Mouse (Mus musculus) midbrain, postnatal 0 days (tissue): Measurements from ENCODE around the gene Rin2. TPM values are rescaled to one million over a fixed set of nuclear protein-coding genes. Genes with fewer than 3 reads are reported as not detected.

Experiments
- ATAC-seq: fragments of 200-750 bp; cut with Nextera tagmentation; 2 replicates; pipeline ENCODE4 v1.8.0; 2017; ENCODE audit warnings: moderate number of reproducible peaks, mild to moderate bottlenecking, moderate TSS enrichment, moderate library complexity; ENCODE audit not compliant: low FRiP score
- DNase-seq: peaks from one replicate; pipeline ENCODE4 v3.0.0-alpha.2; 2015; ENCODE audit warnings: low spot score
- H3K27ac ChIP-seq: fragments of 300-500 bp; sonication (generic); 2 replicates; pipeline ENCODE4 v1.5.1; 2014; ENCODE audit warnings: low read depth, mild to moderate bottlenecking, low read length, mixed read lengths
- H3K27me3 ChIP-seq: fragments of 300-500 bp; sonication (generic); 2 replicates; pipeline ENCODE4 v1.6.1; 2014; ENCODE audit warnings: low read length, control low read depth, mixed read lengths; ENCODE audit not compliant: insufficient read depth
- H3K36me3 ChIP-seq: fragments of 300-500 bp; sonication (generic); 2 replicates; pipeline ENCODE4 v1.6.1; 2014; ENCODE audit warnings: low read length, control low read depth, mixed read lengths; ENCODE audit not compliant: insufficient read depth
- H3K4me1 ChIP-seq: fragments of 300-500 bp; sonication (generic); 2 replicates; pipeline ENCODE4 v1.6.1; 2014; ENCODE audit warnings: mild to moderate bottlenecking, control low read depth, antibody characterized with exemption, low read length, mixed read lengths; ENCODE audit not compliant: insufficient read depth
- H3K4me2 ChIP-seq: fragments of 300-500 bp; sonication (generic); 2 replicates; pipeline ENCODE4 v1.6.1; 2014; ENCODE audit warnings: low read depth, mild to moderate bottlenecking, low read length, mixed read lengths; ENCODE audit not compliant: poor library complexity, severe bottlenecking
- H3K4me3 ChIP-seq: fragments of 300-500 bp; sonication (generic); 2 replicates; pipeline ENCODE4 v1.5.1; 2014; ENCODE audit warnings: low read depth, mild to moderate bottlenecking, low read length, moderate library complexity
- H3K9ac ChIP-seq: fragments of 300-500 bp; sonication (generic); replicated peaks from 2 replicates; pipeline ENCODE4 v1.6.1; 2014; ENCODE audit warnings: mild to moderate bottlenecking, low read length, moderate library complexity, mixed read lengths; ENCODE audit not compliant: poor library complexity, severe bottlenecking
- H3K9me3 ChIP-seq: fragments of 300-500 bp; sonication (generic); 2 replicates; pipeline ENCODE4 v1.6.1; 2016; ENCODE audit warnings: low read length, control low read depth
- CTCF ChIP-seq: IDR thresholded peaks from 2 replicates; pipeline ENCODE4 v1.5.1; 2016; ENCODE audit warnings: antibody characterized with exemption, mild to moderate bottlenecking
- WGBS: fragments of 180-500 bp; shearing (Covaris S2); extraction: QIAGEN DNeasy Blood & Tissue Kit; methylation state at CpG from one replicate; pipeline ENCODE4 v1.1.7; 2014; 5-methylcytosine and 5-hydroxymethylcytosine counted together
- polyA plus RNA-seq: library from polyadenylated mRNA; unstranded; fragments of >200 nt; fragmentation: Nextera tagmentation; extraction: Ambion mirVana; gene quantifications from 2 replicates; pipeline ENCODE4 v1.2.1, GENCODE M21; 2015
- total RNA-seq: library from RNA; depleted of rRNA; stranded (reverse); fragments of >200 nt; gene quantifications from 2 replicates; pipeline ENCODE4 v1.2.3, GENCODE M21; 2014

The Rin2 gene
- total and polyA plus RNA-seq, 2 experiments from 2014 or later, result 10.5 to 18.0 TPM

- ATAC-seq (no peak), DNase-seq (no peak)
- Histone ChIP-seq H3K27me3 (no peaks in the 10 kb centered on the region), H3K9ac (no peak overlapping the region), H3K4me2 (no peak overlapping the region), H3K4me1 (no peaks in the 10 kb centered on the region), H3K27ac (no peak overlapping the region), H3K4me3 (no peak overlapping the region), H3K9me3 (no peaks in the 10 kb centered on the region), H3K36me3 (no peaks in the 10 kb centered on the region)
- 83% methylated on average over 2 of the region's 2 CpGs for WGBS
- TF ChIP-seq CTCF, result no peak
Observed at GRCm38 (mm10) chr2:145680141-145680540, 5.1 kb downstream of the Rin2 start.

- Histone ChIP-seq H3K9me3 (no peaks in the 10 kb centered on the region), H3K27me3 (no peaks in the 10 kb centered on the region), H3K4me1 (no peaks in the 10 kb centered on the region), H3K9ac (no peak overlapping the region), H3K36me3 (no peaks in the 10 kb centered on the region), H3K4me2 (no peak overlapping the region), H3K27ac (no peak overlapping the region), H3K4me3 (no peak overlapping the region)
- DNase-seq, result no peak
- ATAC-seq, result no peak
- WGBS, result 90% methylated on average over 9 of the region's 9 CpGs
- no peak for TF ChIP-seq CTCF
Observed at GRCm38 (mm10) chr2:145680762-145681161, 5.7 kb downstream of the Rin2 start.

GRCm38 (mm10) chr2:145681626-145682025 is 6.6 kb downstream of the Rin2 start:
- no peaks in the 10 kb centered on the region for H3K36me3 ChIP-seq
- WGBS, result 83% methylated on average over 4 of the region's 4 CpGs
- H3K9me3 ChIP-seq, result no peaks in the 10 kb centered on the region
- no peak overlapping the region for H3K27ac ChIP-seq
- H3K27me3 ChIP-seq, result no peaks in the 10 kb centered on the region
- H3K4me2 ChIP-seq, result no peak overlapping the region
- ATAC-seq, result no peak
- DNase-seq, result no peak
- H3K9ac ChIP-seq, result no peak overlapping the region
- no peaks in the 10 kb centered on the region for H3K4me1 ChIP-seq
- TF ChIP-seq CTCF, result no peak
- no peak overlapping the region for H3K4me3 ChIP-seq

GRCm38 (mm10) chr2:145682924-145683323 is 7.9 kb downstream of the Rin2 start:
- H3K4me3 ChIP-seq, result no peak overlapping the region
- H3K4me1 ChIP-seq, result no peaks in the 10 kb centered on the region
- no peak for TF ChIP-seq CTCF
- no peaks in the 10 kb centered on the region for H3K36me3 ChIP-seq
- H3K9me3 ChIP-seq, result no peaks in the 10 kb centered on the region
- no peak overlapping the region for H3K4me2 ChIP-seq
- ATAC-seq, result no peak
- no peak for DNase-seq
- H3K9ac ChIP-seq, result no peak overlapping the region
- no peak overlapping the region for H3K27ac ChIP-seq
- no peaks in the 10 kb centered on the region for H3K27me3 ChIP-seq
- WGBS, result 78% methylated on average over 3 of the region's 3 CpGs

GRCm38 (mm10) chr2:145683536-145683935 is 8.5 kb downstream of the Rin2 start:
- WGBS, result 73% methylated on average over 3 of the region's 3 CpGs
- Histone ChIP-seq H3K4me3 (no peak overlapping the region), H3K27me3 (no peaks in the 10 kb centered on the region), H3K4me2 (no peak overlapping the region), H3K4me1 (no peaks in the 10 kb centered on the region), H3K9ac (no peak overlapping the region), H3K9me3 (no peaks in the 10 kb centered on the region), H3K36me3 (no peaks in the 10 kb centered on the region), H3K27ac (no peak overlapping the region)
- TF ChIP-seq CTCF, result no peak
- DNase-seq, result peak; percentile 43
- ATAC-seq, result no peak

GRCm38 (mm10) chr2:145684151-145684550 is 9.1 kb downstream of the Rin2 start:
- no peak for TF ChIP-seq CTCF
- no peak overlapping the region for H3K4me3 ChIP-seq
- DNase-seq, result no peak

More at GRCm38 (mm10) chr2:145684151-145684550, 9.1 kb downstream of the Rin2 start:
- Histone ChIP-seq H3K9me3 (no peaks in the 10 kb centered on the region), H3K4me1 (no peaks in the 10 kb centered on the region), H3K4me2 (no peak overlapping the region), H3K27me3 (no peaks in the 10 kb centered on the region), H3K27ac (no peak overlapping the region), H3K36me3 (no peaks in the 10 kb centered on the region), H3K9ac (no peak overlapping the region)
- no peak for ATAC-seq
- WGBS, result 89% methylated on average over 1 of the region's 1 CpGs
